Comparison of ENCODE assay signal across 14 mouse cellular contexts in genomic region chr12:102369488-102370235, GRCm38 (mm10).
DNase-seq lines count a peak whose midpoint lies in the region; ATAC-seq and TF ChIP-seq lines count a peak whose summit lies in the region.
"Had no signal": no experiment of that assay in that cellular context is flagged by ENCODE, and none has a peak within 500 bp of the region (broad histone marks: within the 10 kb centered on the region; RNA-seq: fewer than 3 reads in every experiment).

No protein-coding gene starts in this region.

- no peak for ATAC-seq in hindbrain, embryonic 11.5 days (ENCODE audit: low FRiP score)
- ATAC-seq in liver, embryonic 15.5 days (ENCODE audit: insufficient read depth) = no peak
- no peak for ATAC-seq in kidney, embryonic 16.5 days (ENCODE audit: low FRiP score, low TSS enrichment)
- ATAC-seq: forebrain, postnatal 0 days had no signal

- H3K4me1 ChIP-seq in hindbrain, embryonic 10.5 days (replicated peaks) = peaks cover 14% of the 10 kb centered on the region; the same call in 1 of the 2 replicates
- no peaks in the 10 kb centered on the region for H3K4me1 ChIP-seq in hindbrain, embryonic 11.5 days (replicated peaks; ENCODE audit: control insufficient read depth, insufficient read depth, low read length)
- peaks cover 23% of the 10 kb centered on the region for H3K4me1 ChIP-seq in bone marrow, adult 2 months (ENCODE audit: control insufficient read depth, insufficient read depth, low read length)
- no peaks in the 10 kb centered on the region; the same call in none of the 2 replicates for H3K4me1 ChIP-seq in liver, embryonic 15.5 days (replicated peaks)
- H3K4me1 ChIP-seq in kidney, embryonic 16.5 days (ENCODE audit: insufficient read depth, low read length) = peaks cover 7% of the 10 kb centered on the region
- H3K4me1 ChIP-seq: midbrain, embryonic 12.5 days had no signal

- H3K9ac ChIP-seq in hindbrain, embryonic 11.5 days (ENCODE audit: low read depth, low read length) = no peak overlapping the region
- H3K9ac ChIP-seq in liver, embryonic 15.5 days = no peak overlapping the region
- H3K9ac ChIP-seq in kidney, embryonic 16.5 days (replicated peaks; ENCODE audit: low read length) = no peak overlapping the region
- H3K9ac ChIP-seq: embryonic facial prominence, embryonic 13.5 days; forebrain, postnatal 0 days; midbrain, embryonic 12.5 days had no signal

- H3K4me2 ChIP-seq in hindbrain, embryonic 11.5 days (replicated peaks; ENCODE audit: low read depth, low read length) = no peak overlapping the region
- peak overlapping the region; percentile 38 for H3K4me2 ChIP-seq in liver, embryonic 15.5 days
- no peak overlapping the region for H3K4me2 ChIP-seq in kidney, embryonic 16.5 days (replicated peaks; ENCODE audit: low read depth, low read length)
- H3K4me2 ChIP-seq: embryonic facial prominence, embryonic 13.5 days; midbrain, embryonic 12.5 days had no signal

- no peak for DNase-seq in hindbrain, embryonic 10.5 days (ENCODE audit: low spot score)
- no peak for DNase-seq in hindbrain, embryonic 11.5 days (ENCODE audit: low spot score)
- peak; percentile 21 for DNase-seq in ovary, postnatal 14 days (ENCODE audit: low spot score)
- no peak for DNase-seq in ovary, postnatal 36 days (ENCODE audit: low spot score)
- DNase-seq in embryo, embryonic 11 days = no peak
- DNase-seq: adrenal gland, postnatal 36 days; cerebellum, adult 9-10 months; forebrain, postnatal 0 days; right cerebral cortex, postnatal 25 days had no signal

- H3K27ac ChIP-seq in hindbrain, embryonic 10.5 days = 0 out of 2 replicates have a peak overlapping the region, but pooled peaks have one; percentile 16
- H3K27ac ChIP-seq in hindbrain, embryonic 11.5 days (ENCODE audit: low read depth, low read length) = no peak overlapping the region
- peak overlapping the region; percentile 89 for H3K27ac ChIP-seq in bone marrow, adult 2 months (ENCODE audit: control insufficient read depth, insufficient read depth, low read depth, low read length, poor library complexity)
- H3K27ac ChIP-seq in liver, embryonic 15.5 days (replicated peaks) = 0 out of 2 replicates have a peak overlapping the region, but pooled peaks have one; percentile 45
- no peak overlapping the region for H3K27ac ChIP-seq in kidney, embryonic 16.5 days (ENCODE audit: low read length)
- H3K27ac ChIP-seq: embryonic facial prominence, embryonic 13.5 days; midbrain, embryonic 12.5 days had no signal

- 84% methylated on average over 22 of the region's 22 CpGs for WGBS in hindbrain, embryonic 10.5 days
- 88% methylated on average over 22 of the region's 22 CpGs for WGBS in hindbrain, embryonic 11.5 days
- 27% methylated on average over 22 of the region's 22 CpGs for WGBS in bone marrow, adult 2 months
- whole genome bisulfite sequencing in liver, embryonic 15.5 days (ENCODE audit: insufficient replicate concordance) = 68% methylated on average over 22 of the region's 22 CpGs
- 65% methylated on average over 22 of the region's 22 CpGs for WGBS in kidney, embryonic 16.5 days

- H3K36me3 ChIP-seq in hindbrain, embryonic 10.5 days = 0 out of 2 replicates have a peak, but pooled peaks cover 9% of the 10 kb centered on the region
- no peaks in the 10 kb centered on the region for H3K36me3 ChIP-seq in hindbrain, embryonic 11.5 days (ENCODE audit: control insufficient read depth, insufficient read depth, low read length)
- H3K36me3 ChIP-seq in liver, embryonic 15.5 days (replicated peaks) = peaks cover 37% of the 10 kb centered on the region
- H3K36me3 ChIP-seq in kidney, embryonic 16.5 days (ENCODE audit: insufficient read depth, low read length) = peaks cover 20% of the 10 kb centered on the region; the same call in 1 of the 2 replicates
- H3K36me3 ChIP-seq: midbrain, embryonic 12.5 days had no signal

- H3K9me3 ChIP-seq in hindbrain, embryonic 10.5 days = no peaks in the 10 kb centered on the region
- H3K9me3 ChIP-seq in hindbrain, embryonic 11.5 days (ENCODE audit: control insufficient read depth, low read length) = no peaks in the 10 kb centered on the region
- H3K9me3 ChIP-seq in liver, embryonic 15.5 days (replicated peaks) = no peaks in the 10 kb centered on the region
- no peaks in the 10 kb centered on the region for H3K9me3 ChIP-seq in kidney, embryonic 16.5 days (ENCODE audit: low read length)
- H3K9me3 ChIP-seq: embryonic facial prominence, embryonic 13.5 days; midbrain, embryonic 12.5 days had no signal

- no peaks in the 10 kb centered on the region for H3K27me3 ChIP-seq in hindbrain, embryonic 10.5 days (ENCODE audit: insufficient read depth, poor library complexity, severe bottlenecking)
- no peaks in the 10 kb centered on the region for H3K27me3 ChIP-seq in hindbrain, embryonic 11.5 days (ENCODE audit: control insufficient read depth, insufficient read depth, low read length)
- no peaks in the 10 kb centered on the region for H3K27me3 ChIP-seq in liver, embryonic 15.5 days
- H3K27me3 ChIP-seq in kidney, embryonic 16.5 days (ENCODE audit: insufficient read depth, low read length) = no peaks in the 10 kb centered on the region
- H3K27me3 ChIP-seq: embryonic facial prominence, embryonic 13.5 days; midbrain, embryonic 12.5 days had no signal

- TF ChIP-seq POLR2A in bone marrow, adult 2 months (IDR thresholded peaks at IDR 0.05; ENCODE audit: borderline replicate concordance, control insufficient read depth, low read depth, low read length) = no peak

- no peak for TF ChIP-seq CTCF in bone marrow, adult 2 months (IDR thresholded peaks at IDR 0.05; ENCODE audit: control insufficient read depth, insufficient read depth, low read length)

- H3K4me3 ChIP-seq in hindbrain, embryonic 10.5 days = no peak overlapping the region
- H3K4me3 ChIP-seq in hindbrain, embryonic 11.5 days (ENCODE audit: low read depth, low read length) = no peak overlapping the region
- H3K4me3 ChIP-seq in bone marrow, adult 2 months (replicated peaks; ENCODE audit: control insufficient read depth, low read depth, low read length) = peak overlapping the region; percentile 73
- peak overlapping the region; percentile 20 for H3K4me3 ChIP-seq in liver, embryonic 15.5 days (replicated peaks)
- no peak overlapping the region for H3K4me3 ChIP-seq in kidney, embryonic 16.5 days (ENCODE audit: low read length)
- H3K4me3 ChIP-seq: embryonic facial prominence, embryonic 13.5 days; midbrain, embryonic 12.5 days had no signal

Comparison
In these comparisons a context has a peak if more than half of its experiments do, and no peak if none do; other contexts are left out.
1. H3K27ac ChIP-seq: peak in hindbrain, embryonic 10.5 days (single experiment), bone marrow, adult 2 months (single experiment) and liver, embryonic 15.5 days (single experiment); none in hindbrain, embryonic 11.5 days (single experiment) and kidney, embryonic 16.5 days (single experiment).
2. H3K4me3 ChIP-seq: peak in bone marrow, adult 2 months (single experiment) and liver, embryonic 15.5 days (single experiment); none in hindbrain, embryonic 10.5 days (single experiment), hindbrain, embryonic 11.5 days (single experiment) and kidney, embryonic 16.5 days (single experiment).